Mouse (Mus musculus) liver, embryonic 13.5 days (tissue): Measurements from ENCODE around the gene Iqck. TPM values are rescaled to one million over a fixed set of nuclear protein-coding genes. Genes with fewer than 3 reads are reported as not detected.

Experiments
- ATAC-seq: fragments of 200-750 bp; cut with Nextera tagmentation; 2 replicates; pipeline ENCODE4 v1.8.0; 2017; ENCODE audit warnings: low read depth, mild to moderate bottlenecking, moderate number of reproducible peaks, moderate library complexity
- DNase-seq: peaks from one replicate; pipeline ENCODE4 v3.0.0; 2022
- H3K27ac ChIP-seq: fragments of 300-500 bp; sonication (generic); 2 replicates; pipeline ENCODE4 v1.5.1; 2015; ENCODE audit warnings: moderate library complexity, mild to moderate bottlenecking, inconsistent platforms
- H3K27me3 ChIP-seq: fragments of 300-500 bp; sonication (generic); 2 replicates; pipeline ENCODE4 v1.6.1; 2015; ENCODE audit warnings: mild to moderate bottlenecking, inconsistent platforms
- H3K36me3 ChIP-seq: fragments of 300-500 bp; sonication (generic); 2 replicates; pipeline ENCODE4 v1.6.1; 2015; ENCODE audit warnings: mild to moderate bottlenecking, inconsistent platforms
- H3K4me1 ChIP-seq: fragments of 300-500 bp; sonication (generic); replicated peaks from 2 replicates; pipeline ENCODE4 v1.6.1; 2015; ENCODE audit warnings: inconsistent platforms
- H3K4me2 ChIP-seq: fragments of 300-500 bp; sonication (generic); 2 replicates; pipeline ENCODE4 v1.6.1; 2015; ENCODE audit warnings: inconsistent platforms, mild to moderate bottlenecking, moderate library complexity
- H3K4me3 ChIP-seq: fragments of 300-500 bp; sonication (generic); replicated peaks from 2 replicates; pipeline ENCODE4 v1.5.1; 2015; ENCODE audit warnings: mild to moderate bottlenecking, inconsistent platforms
- H3K9ac ChIP-seq: fragments of 300-500 bp; sonication (generic); 2 replicates; pipeline ENCODE4 v1.6.1; 2015; ENCODE audit warnings: mild to moderate bottlenecking, inconsistent platforms
- H3K9me3 ChIP-seq: fragments of 300-500 bp; sonication (generic); replicated peaks from 2 replicates; pipeline ENCODE4 v1.6.1; 2016; ENCODE audit warnings: inconsistent platforms
- WGBS: fragments of 180-500 bp; shearing (Covaris S2); methylation state at CpG from one replicate; pipeline ENCODE4 v1.1.7; 2015; ENCODE audit not compliant: insufficient replicate concordance; 5-methylcytosine and 5-hydroxymethylcytosine counted together
- polyA plus RNA-seq: library from polyadenylated mRNA; unstranded; fragments of >200 nt; fragmentation: Nextera tagmentation; extraction: Ambion mirVana; gene quantifications from 2 replicates; pipeline ENCODE4 v1.2.1, GENCODE M21; 2015

Iqck gene
- 0.18 and 0.43 TPM in 2 replicates for polyA plus RNA-seq

GRCm38 (mm10) chr7:118855171-118855876 lies at the start of gene Iqck:
Gene Iqck (plus strand): TSS chr7:118855752.
- Histone ChIP-seq H3K4me1 (peaks cover 35% of the 10 kb centered on the region), H3K36me3 (peaks cover 27% of the 10 kb centered on the region), H3K9me3 (no peaks in the 10 kb centered on the region), H3K4me3 (peak within 1 kb of the TSS; percentile 81), H3K9ac (peak within 1 kb of the TSS; percentile 81), H3K27ac (peak within 1 kb of the TSS; percentile 31), H3K4me2 (peak within 1 kb of the TSS; percentile 80), H3K27me3 (no peaks in the 10 kb centered on the region)
- ATAC-seq (peak; percentile 96), DNase-seq (peak; percentile 83)
- WGBS: under 1% methylated on average over 57 of the region's 57 CpGs

GRCm38 (mm10) chr7:118806631-118807411 lies 48.7 kb upstream of the Iqck start:
- WGBS: 77% methylated on average over 16 of the region's 16 CpGs
- no peak overlapping the region for H3K4me3 ChIP-seq
- H3K27ac ChIP-seq: no peak overlapping the region

GRCm38 (mm10) chr7:118807899-118808298 lies 47.7 kb upstream of the Iqck start:
- ATAC-seq (no peak), DNase-seq (no peak)
- H3K4me2 ChIP-seq: no peak overlapping the region
- no peaks in the 10 kb centered on the region for H3K27me3 ChIP-seq
- no peaks in the 10 kb centered on the region for H3K9me3 ChIP-seq
- H3K4me3 ChIP-seq: no peak overlapping the region
- H3K27ac ChIP-seq: no peak overlapping the region
- H3K9ac ChIP-seq: no peak overlapping the region
- H3K36me3 ChIP-seq: 0 out of 2 replicates have a peak, but pooled peaks cover 5% of the 10 kb centered on the region
- WGBS: 77% methylated on average over 8 of the region's 8 CpGs
- peaks cover 34% of the 10 kb centered on the region for H3K4me1 ChIP-seq

More at GRCm38 (mm10) chr7:118806631-118807411, 48.7 kb upstream of the Iqck start:
- Histone ChIP-seq H3K4me1 (peaks cover 24% of the 10 kb centered on the region), H3K9ac (no peak overlapping the region), H3K4me2 (0 out of 2 replicates have a peak overlapping the region, but pooled peaks have one; percentile 8), H3K27me3 (no peaks in the 10 kb centered on the region), H3K9me3 (no peaks in the 10 kb centered on the region), H3K36me3 (peaks cover 9% of the 10 kb centered on the region)
- DNase-seq (no peak), ATAC-seq (no peak)

- peak; percentile 55 for ATAC-seq
- DNase-seq: no peak
- Histone ChIP-seq H3K4me1 (peaks cover 30% of the 10 kb centered on the region), H3K27me3 (no peaks in the 10 kb centered on the region), H3K36me3 (peaks cover 27% of the 10 kb centered on the region), H3K4me2 (no peak overlapping the region), H3K9ac (no peak overlapping the region), H3K27ac (peak overlapping the region; percentile 15), H3K9me3 (no peaks in the 10 kb centered on the region), H3K4me3 (no peak overlapping the region)
- 32% methylated on average over 12 of the region's 12 CpGs for WGBS
Observed at GRCm38 (mm10) chr7:118811407-118812106, 44.0 kb upstream of the Iqck start.

- Histone ChIP-seq H3K27me3 (no peaks in the 10 kb centered on the region), H3K9me3 (no peaks in the 10 kb centered on the region), H3K27ac (no peak overlapping the region), H3K4me3 (no peak overlapping the region), H3K4me1 (peaks cover 23% of the 10 kb centered on the region), H3K4me2 (no peak overlapping the region), H3K36me3 (peaks cover 43% of the 10 kb centered on the region), H3K9ac (no peak overlapping the region)
- ATAC-seq: no peak
- 81% methylated on average over 4 of the region's 4 CpGs for WGBS
- no peak for DNase-seq
Observed at GRCm38 (mm10) chr7:118813592-118813991, 42.0 kb upstream of the Iqck start.

GRCm38 (mm10) chr7:118816275-118816674 lies 39.3 kb upstream of the Iqck start:
- H3K4me2 ChIP-seq: no peak overlapping the region
- H3K9me3 ChIP-seq: no peaks in the 10 kb centered on the region
- no peak overlapping the region for H3K4me3 ChIP-seq
- DNase-seq (no peak), ATAC-seq (no peak)
- no peak overlapping the region for H3K27ac ChIP-seq
- H3K4me1 ChIP-seq: peaks cover 16% of the 10 kb centered on the region
- H3K36me3 ChIP-seq: peaks cover 38% of the 10 kb centered on the region
- no peaks in the 10 kb centered on the region for H3K27me3 ChIP-seq
- WGBS: 83% methylated on average over 3 of the region's 3 CpGs
- H3K9ac ChIP-seq: no peak overlapping the region

- Histone ChIP-seq H3K27me3 (no peaks in the 10 kb centered on the region), H3K4me1 (peaks cover 2% of the 10 kb centered on the region; the same call in 1 of the 2 replicates), H3K9me3 (no peaks in the 10 kb centered on the region), H3K9ac (no peak overlapping the region), H3K4me2 (no peak overlapping the region), H3K27ac (no peak overlapping the region), H3K36me3 (peaks cover 40% of the 10 kb centered on the region), H3K4me3 (no peak overlapping the region)
- no peak for ATAC-seq
- WGBS: 81% methylated on average over 7 of the region's 7 CpGs
- DNase-seq: no peak
Observed at GRCm38 (mm10) chr7:118817741-118818140, 37.8 kb upstream of the Iqck start.

- 44% methylated on average over 1 of the region's 1 CpGs for WGBS
Observed at GRCm38 (mm10) chr7:118819666-118820065, 35.9 kb upstream of the Iqck start.

GRCm38 (mm10) chr7:118821356-118821755 lies 34.2 kb upstream of the Iqck start:
- no peak overlapping the region for H3K27ac ChIP-seq
- ATAC-seq (no peak), DNase-seq (no peak)
- WGBS: 61% methylated on average over 7 of the region's 7 CpGs
- no peaks in the 10 kb centered on the region for H3K9me3 ChIP-seq
- no peaks in the 10 kb centered on the region for H3K27me3 ChIP-seq
- H3K4me3 ChIP-seq: no peak overlapping the region
- peaks cover 36% of the 10 kb centered on the region; the same call in 1 of the 2 replicates for H3K36me3 ChIP-seq
- H3K4me2 ChIP-seq: no peak overlapping the region
- no peak overlapping the region for H3K9ac ChIP-seq
- no peaks in the 10 kb centered on the region for H3K4me1 ChIP-seq

More at GRCm38 (mm10) chr7:118819666-118820065, 35.9 kb upstream of the Iqck start:
- Histone ChIP-seq H3K9me3 (no peaks in the 10 kb centered on the region), H3K4me2 (no peak overlapping the region), H3K9ac (no peak overlapping the region), H3K4me3 (no peak overlapping the region), H3K27me3 (no peaks in the 10 kb centered on the region), H3K27ac (no peak overlapping the region), H3K4me1 (no peaks in the 10 kb centered on the region), H3K36me3 (peaks cover 34% of the 10 kb centered on the region)
- DNase-seq: no peak
- no peak for ATAC-seq

- no peak overlapping the region for H3K4me3 ChIP-seq
- H3K4me1 ChIP-seq: no peaks in the 10 kb centered on the region
- H3K36me3 ChIP-seq: peaks cover 37% of the 10 kb centered on the region; the same call in 1 of the 2 replicates
- H3K4me2 ChIP-seq: no peak overlapping the region
- ATAC-seq (no peak), DNase-seq (no peak)
- no peak overlapping the region for H3K9ac ChIP-seq
- no peaks in the 10 kb centered on the region for H3K9me3 ChIP-seq
- 76% methylated on average over 12 of the region's 12 CpGs for WGBS
- H3K27ac ChIP-seq: no peak overlapping the region
- no peaks in the 10 kb centered on the region for H3K27me3 ChIP-seq
Observed at GRCm38 (mm10) chr7:118821887-118822556, 33.5 kb upstream of the Iqck start.
